Mouse (Mus musculus): ENCODE data around the gene A230050P20Rik. TPM values are rescaled to one million over a fixed set of nuclear protein-coding genes. Genes with fewer than 3 reads are reported as not detected.

The A230050P20Rik gene
- polyA plus RNA-seq, 1 experiment from 2014 or later, result 13.7 TPM

- peaks cover 36% of the 10 kb centered on the region for H3K36me3 ChIP-seq (ENCODE audit: control insufficient read depth, insufficient read depth, low read length)
Measured at GRCm38 (mm10) chr9:20889185-20890141, 21.0 kb downstream of the A230050P20Rik start.

GRCm38 (mm10) chr9:20890411-20890810, 22.0 kb downstream of the A230050P20Rik start:
- peaks cover 41% of the 10 kb centered on the region for H3K36me3 ChIP-seq (ENCODE audit: control insufficient read depth, insufficient read depth, low read length)
- ATAC-seq, result no peak
- no peaks in the 10 kb centered on the region for H3K27me3 ChIP-seq (ENCODE audit: control insufficient read depth, insufficient read depth, low read depth, low read length)
- no peak overlapping the region for H3K4me2 ChIP-seq (ENCODE audit: low read length)
- H3K27ac ChIP-seq (ENCODE audit: low read length), result no peak overlapping the region
- no peak overlapping the region for H3K4me3 ChIP-seq (ENCODE audit: low read depth, low read length)
- 94% methylated on average over 5 of the region's 5 CpGs for WGBS
- no peaks in the 10 kb centered on the region for H3K9me3 ChIP-seq (replicated peaks; ENCODE audit: control insufficient read depth, low read length, poor library complexity, severe bottlenecking)
- no peak overlapping the region for H3K9ac ChIP-seq (ENCODE audit: low read depth, low read length)
- H3K4me1 ChIP-seq (ENCODE audit: control insufficient read depth, insufficient read depth, low read length), result peaks cover 9% of the 10 kb centered on the region

More at GRCm38 (mm10) chr9:20889185-20890141, 21.0 kb downstream of the A230050P20Rik start:
- Histone ChIP-seq H3K27ac (ENCODE audit: low read length) (no peak overlapping the region), H3K4me1 (ENCODE audit: control insufficient read depth, insufficient read depth, low read length) (peaks cover 9% of the 10 kb centered on the region), H3K4me2 (ENCODE audit: low read length) (no peak overlapping the region; the same call in 1 of the 2 replicates), H3K27me3 (ENCODE audit: control insufficient read depth, insufficient read depth, low read depth, low read length) (no peaks in the 10 kb centered on the region), H3K4me3 (ENCODE audit: low read depth, low read length) (no peak overlapping the region), H3K9me3 (replicated peaks; ENCODE audit: control insufficient read depth, low read length, poor library complexity, severe bottlenecking) (no peaks in the 10 kb centered on the region), H3K9ac (ENCODE audit: low read depth, low read length) (no peak overlapping the region)
- ATAC-seq, result no peak
- 89% methylated on average over 29 of the region's 29 CpGs for WGBS

- Histone ChIP-seq H3K4me3 (ENCODE audit: low read depth, low read length) (no peak overlapping the region), H3K36me3 (ENCODE audit: control insufficient read depth, insufficient read depth, low read length) (peaks cover 49% of the 10 kb centered on the region), H3K9ac (ENCODE audit: low read depth, low read length) (no peak overlapping the region), H3K9me3 (replicated peaks; ENCODE audit: control insufficient read depth, low read length, poor library complexity, severe bottlenecking) (no peaks in the 10 kb centered on the region), H3K27me3 (ENCODE audit: control insufficient read depth, insufficient read depth, low read depth, low read length) (no peaks in the 10 kb centered on the region), H3K4me1 (ENCODE audit: control insufficient read depth, insufficient read depth, low read length) (peaks cover 9% of the 10 kb centered on the region), H3K4me2 (ENCODE audit: low read length) (no peak overlapping the region), H3K27ac (ENCODE audit: low read length) (no peak overlapping the region)
- 84% methylated on average over 26 of the region's 26 CpGs for WGBS
- ATAC-seq, result no peak
Measured at GRCm38 (mm10) chr9:20891339-20892103, 23.1 kb downstream of the A230050P20Rik start.

- WGBS, result 82% methylated on average over 5 of the region's 5 CpGs
- Histone ChIP-seq H3K9ac (ENCODE audit: low read depth, low read length) (no peak overlapping the region), H3K4me3 (ENCODE audit: low read depth, low read length) (no peak overlapping the region), H3K27me3 (ENCODE audit: control insufficient read depth, insufficient read depth, low read depth, low read length) (no peaks in the 10 kb centered on the region), H3K9me3 (replicated peaks; ENCODE audit: control insufficient read depth, low read length, poor library complexity, severe bottlenecking) (no peaks in the 10 kb centered on the region), H3K4me2 (ENCODE audit: low read length) (no peak overlapping the region), H3K36me3 (ENCODE audit: control insufficient read depth, insufficient read depth, low read length) (peaks cover 49% of the 10 kb centered on the region), H3K4me1 (ENCODE audit: control insufficient read depth, insufficient read depth, low read length) (peaks cover 10% of the 10 kb centered on the region), H3K27ac (ENCODE audit: low read length) (no peak overlapping the region)
- ATAC-seq, result no peak
Measured at GRCm38 (mm10) chr9:20892104-20892653, 23.7 kb downstream of the A230050P20Rik start.

- Histone ChIP-seq H3K27ac (ENCODE audit: low read length) (no peak overlapping the region), H3K36me3 (ENCODE audit: control insufficient read depth, insufficient read depth, low read length) (peaks cover 49% of the 10 kb centered on the region), H3K9me3 (replicated peaks; ENCODE audit: control insufficient read depth, low read length, poor library complexity, severe bottlenecking) (no peaks in the 10 kb centered on the region), H3K4me1 (ENCODE audit: control insufficient read depth, insufficient read depth, low read length) (peaks cover 15% of the 10 kb centered on the region), H3K9ac (ENCODE audit: low read depth, low read length) (no peak overlapping the region), H3K4me3 (ENCODE audit: low read depth, low read length) (no peak overlapping the region), H3K4me2 (ENCODE audit: low read length) (no peak overlapping the region), H3K27me3 (ENCODE audit: control insufficient read depth, insufficient read depth, low read depth, low read length) (no peaks in the 10 kb centered on the region)
- 73% methylated on average over 5 of the region's 5 CpGs for WGBS
- ATAC-seq, result no peak
Measured at GRCm38 (mm10) chr9:20893069-20893468, 24.6 kb downstream of the A230050P20Rik start.

GRCm38 (mm10) chr9:20893590-20894343, 25.3 kb downstream of the A230050P20Rik start:
- ATAC-seq, result no peak
- Histone ChIP-seq H3K9me3 (replicated peaks; ENCODE audit: control insufficient read depth, low read length, poor library complexity, severe bottlenecking) (no peaks in the 10 kb centered on the region), H3K36me3 (ENCODE audit: control insufficient read depth, insufficient read depth, low read length) (peaks cover 49% of the 10 kb centered on the region), H3K4me3 (ENCODE audit: low read depth, low read length) (no peak overlapping the region), H3K4me2 (ENCODE audit: low read length) (no peak overlapping the region), H3K9ac (ENCODE audit: low read depth, low read length) (no peak overlapping the region), H3K27ac (ENCODE audit: low read length) (no peak overlapping the region), H3K27me3 (ENCODE audit: control insufficient read depth, insufficient read depth, low read depth, low read length) (no peaks in the 10 kb centered on the region), H3K4me1 (ENCODE audit: control insufficient read depth, insufficient read depth, low read length) (peaks cover 12% of the 10 kb centered on the region)
- WGBS, result 89% methylated on average over 13 of the region's 13 CpGs

GRCm38 (mm10) chr9:20894629-20895028, 26.2 kb downstream of the A230050P20Rik start:
- Histone ChIP-seq H3K9ac (ENCODE audit: low read depth, low read length) (no peak overlapping the region), H3K9me3 (replicated peaks; ENCODE audit: control insufficient read depth, low read length, poor library complexity, severe bottlenecking) (no peaks in the 10 kb centered on the region), H3K36me3 (ENCODE audit: control insufficient read depth, insufficient read depth, low read length) (peaks cover 46% of the 10 kb centered on the region), H3K4me2 (ENCODE audit: low read length) (no peak overlapping the region), H3K4me1 (ENCODE audit: control insufficient read depth, insufficient read depth, low read length) (peaks cover 11% of the 10 kb centered on the region), H3K27ac (ENCODE audit: low read length) (no peak overlapping the region), H3K4me3 (ENCODE audit: low read depth, low read length) (no peak overlapping the region), H3K27me3 (ENCODE audit: control insufficient read depth, insufficient read depth, low read depth, low read length) (no peaks in the 10 kb centered on the region)
- 91% methylated on average over 15 of the region's 15 CpGs for WGBS
- no peak for ATAC-seq

GRCm38 (mm10) chr9:20895382-20895781, 26.9 kb downstream of the A230050P20Rik start:
- H3K9ac ChIP-seq (ENCODE audit: low read depth, low read length), result no peak overlapping the region
- H3K4me1 ChIP-seq (ENCODE audit: control insufficient read depth, insufficient read depth, low read length), result peaks cover 11% of the 10 kb centered on the region
- no peak for ATAC-seq
- H3K36me3 ChIP-seq (ENCODE audit: control insufficient read depth, insufficient read depth, low read length), result peaks cover 38% of the 10 kb centered on the region
- 94% methylated on average over 9 of the region's 9 CpGs for WGBS
- no peaks in the 10 kb centered on the region for H3K27me3 ChIP-seq (ENCODE audit: control insufficient read depth, insufficient read depth, low read depth, low read length)
- H3K27ac ChIP-seq (ENCODE audit: low read length), result no peak overlapping the region
- no peaks in the 10 kb centered on the region for H3K9me3 ChIP-seq (replicated peaks; ENCODE audit: control insufficient read depth, low read length, poor library complexity, severe bottlenecking)
- H3K4me3 ChIP-seq (ENCODE audit: low read depth, low read length), result no peak overlapping the region
- no peak overlapping the region for H3K4me2 ChIP-seq (ENCODE audit: low read length)

Data from midbrain, embryonic 16.5 days (tissue).